Mouse (Mus musculus) liver, adult 2 months (tissue): ENCODE results near the gene Spats1.

Experiments
- CTCF ChIP-seq: fragments of 200-500 bp; IDR thresholded peaks from 2 replicates; pipeline ENCODE4 v1.5.1; 2011; ENCODE audit warnings: low read depth, low read length, control low read depth
- POLR2A ChIP-seq: fragments of 200-500 bp; IDR thresholded peaks from 2 replicates; pipeline ENCODE4 v1.6.1; 2011; ENCODE audit warnings: low read length, control low read depth; ENCODE audit not compliant: insufficient read depth; ENCODE audit errors: extremely low read depth

DNA sequence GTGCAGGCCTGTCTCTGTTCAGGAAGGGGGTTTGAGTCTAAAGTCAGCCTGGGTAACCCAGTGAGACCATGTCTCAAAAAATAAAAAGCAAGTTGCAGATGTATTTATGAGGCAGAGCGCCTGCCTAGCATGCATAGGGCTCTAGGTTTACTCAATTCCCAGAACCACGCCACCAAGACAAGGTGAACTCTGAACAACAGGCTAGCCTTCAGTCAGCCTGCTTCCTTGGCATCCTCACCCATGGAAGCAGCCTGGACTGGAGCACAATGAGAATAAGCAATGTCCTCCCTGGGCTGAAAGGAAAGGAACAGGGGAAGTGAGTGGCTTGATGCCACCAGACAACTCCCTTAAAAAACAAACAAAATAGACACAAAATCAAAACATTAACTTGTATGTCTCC is 77.2 kb downstream of the Spats1 start:
- TF ChIP-seq CTCF: no peak
- TF ChIP-seq POLR2A: no peak
